Mouse (Mus musculus): ENCODE measurements around the gene Dhdh. TPM values are rescaled to one million over a fixed set of nuclear protein-coding genes. Genes with fewer than 3 reads are reported as not detected.
A peak's percentile ranks its signal among the peaks of the same experiment; 100 is the strongest.
"Not testable (repeated sequence)": the region's sequence is repeated elsewhere in the genome, so short reads cannot be mapped to it uniquely, and the experiment has no call there.

Gene Dhdh
- polyA plus RNA-seq, 1 experiment = 0.41 TPM

- peaks cover 27% of the 10 kb centered on the region for H3K36me3 ChIP-seq (ENCODE audit: control insufficient read depth, insufficient read depth, low read length)
- no peak overlapping the region for H3K27ac ChIP-seq (ENCODE audit: insufficient read depth, low read depth, low read length)
- H3K4me1 ChIP-seq (ENCODE audit: control insufficient read depth, insufficient read depth, insufficient read length, low read length) = peaks cover 18% of the 10 kb centered on the region
- H3K4me3 ChIP-seq (ENCODE audit: low read depth, low read length) = no peak overlapping the region
- WGBS = 85% methylated on average over 4 of the region's 4 CpGs
- no peaks in the 10 kb centered on the region for H3K27me3 ChIP-seq (ENCODE audit: control insufficient read depth, insufficient read depth, low read length)
- TF ChIP-seq CTCF (IDR thresholded peaks at IDR 0.05; ENCODE audit: extremely low read depth, insufficient read length, insufficient replicate concordance, low read depth, low read length) = no peak
- TF ChIP-seq POLR2A (IDR thresholded peaks at IDR 0.05; ENCODE audit: low read depth, low read length) = no peak
These were observed 26.3 kb downstream of the Dhdh start for GRCm38 (mm10) chr7:45462325-45462724.

DNA sequence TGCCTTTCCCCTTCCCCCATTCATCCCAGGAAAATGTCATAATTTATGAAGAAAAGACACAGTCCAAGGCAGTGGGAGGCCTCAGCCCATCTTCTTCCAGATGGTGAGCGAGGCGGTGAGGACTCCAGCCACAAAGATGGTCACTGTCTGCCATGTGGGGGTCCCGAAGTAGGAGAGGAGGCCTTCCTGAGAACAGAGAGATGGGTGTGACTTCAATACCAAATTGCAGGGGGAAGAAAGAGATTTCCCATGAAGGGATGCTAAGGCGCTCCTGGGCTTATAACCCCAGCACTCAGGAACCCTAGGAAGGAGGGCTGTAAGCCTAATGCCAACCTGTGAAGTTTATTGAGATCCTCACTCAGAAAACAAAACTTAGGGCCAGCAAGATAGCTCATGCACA, 26.8 kb downstream of the Dhdh start:
- H3K27ac ChIP-seq (ENCODE audit: insufficient read depth, low read depth, low read length) = peak overlapping the region; percentile 54; the same call in 1 of the 2 replicates
- H3K27me3 ChIP-seq (ENCODE audit: control insufficient read depth, insufficient read depth, low read length) = no peaks in the 10 kb centered on the region
- 91% methylated on average over 4 of the region's 4 CpGs for WGBS
- H3K4me1 ChIP-seq (ENCODE audit: control insufficient read depth, insufficient read depth, insufficient read length, low read length) = peaks cover 22% of the 10 kb centered on the region
- peaks cover 32% of the 10 kb centered on the region for H3K36me3 ChIP-seq (ENCODE audit: control insufficient read depth, insufficient read depth, low read length)
- no peak for TF ChIP-seq CTCF (IDR thresholded peaks at IDR 0.05; ENCODE audit: extremely low read depth, insufficient read length, insufficient replicate concordance, low read depth, low read length)
- TF ChIP-seq POLR2A (IDR thresholded peaks at IDR 0.05; ENCODE audit: low read depth, low read length) = no peak
- H3K4me3 ChIP-seq (ENCODE audit: low read depth, low read length) = no peak overlapping the region

GRCm38 (mm10) chr7:45461326-45461725, 27.3 kb downstream of the Dhdh start:
- H3K4me1 ChIP-seq (ENCODE audit: control insufficient read depth, insufficient read depth, insufficient read length, low read length) = peaks cover 22% of the 10 kb centered on the region
- no peak for TF ChIP-seq CTCF (IDR thresholded peaks at IDR 0.05; ENCODE audit: extremely low read depth, insufficient read length, insufficient replicate concordance, low read depth, low read length)
- no peak for TF ChIP-seq POLR2A (IDR thresholded peaks at IDR 0.05; ENCODE audit: low read depth, low read length)
- peak overlapping the region; percentile 98 for H3K27ac ChIP-seq (ENCODE audit: insufficient read depth, low read depth, low read length)
- no peaks in the 10 kb centered on the region for H3K27me3 ChIP-seq (ENCODE audit: control insufficient read depth, insufficient read depth, low read length)
- H3K36me3 ChIP-seq (ENCODE audit: control insufficient read depth, insufficient read depth, low read length) = peaks cover 33% of the 10 kb centered on the region
- H3K4me3 ChIP-seq (ENCODE audit: low read depth, low read length) = peak overlapping the region; percentile 42
- WGBS = 56% methylated on average over 5 of the region's 5 CpGs

GRCm38 (mm10) chr7:45460860-45461314, 27.7 kb downstream of the Dhdh start:
- peaks cover 22% of the 10 kb centered on the region for H3K4me1 ChIP-seq (ENCODE audit: control insufficient read depth, insufficient read depth, insufficient read length, low read length)
- TF ChIP-seq POLR2A (IDR thresholded peaks at IDR 0.05; ENCODE audit: low read depth, low read length) = no peak
- TF ChIP-seq CTCF (IDR thresholded peaks at IDR 0.05; ENCODE audit: extremely low read depth, insufficient read length, insufficient replicate concordance, low read depth, low read length) = no peak
- H3K27me3 ChIP-seq (ENCODE audit: control insufficient read depth, insufficient read depth, low read length) = no peaks in the 10 kb centered on the region
- H3K27ac ChIP-seq (ENCODE audit: insufficient read depth, low read depth, low read length) = peak overlapping the region; percentile 98
- 5% methylated on average over 13 of the region's 13 CpGs for WGBS
- peaks cover 33% of the 10 kb centered on the region for H3K36me3 ChIP-seq (ENCODE audit: control insufficient read depth, insufficient read depth, low read length)
- H3K4me3 ChIP-seq (ENCODE audit: low read depth, low read length) = peak overlapping the region; percentile 42

DNA sequence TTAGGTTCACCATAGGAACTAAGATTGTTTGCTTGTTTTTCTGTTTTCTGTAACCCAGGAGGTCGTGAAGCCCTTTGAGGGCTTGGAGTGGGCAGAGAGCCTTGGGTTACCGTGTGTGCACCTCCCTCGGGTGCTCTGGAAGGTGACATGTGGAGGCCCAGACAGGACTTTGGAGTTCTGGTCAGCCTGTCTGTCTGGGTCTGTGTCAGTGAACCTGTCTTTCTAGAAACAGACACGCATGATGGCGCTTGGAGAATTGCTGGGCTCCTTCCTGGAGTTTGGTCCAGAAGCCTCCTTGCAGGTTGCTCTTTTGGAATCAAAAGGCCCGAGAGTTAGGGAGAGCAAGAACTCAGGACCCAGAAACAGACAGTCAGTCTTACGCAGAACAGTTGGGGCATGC, 28.2 kb downstream of the Dhdh start:
- Histone ChIP-seq H3K4me1 (ENCODE audit: control insufficient read depth, insufficient read depth, insufficient read length, low read length) (peaks cover 22% of the 10 kb centered on the region), H3K27ac (ENCODE audit: insufficient read depth, low read depth, low read length) (peak overlapping the region; percentile 98), H3K27me3 (ENCODE audit: control insufficient read depth, insufficient read depth, low read length) (no peaks in the 10 kb centered on the region), H3K36me3 (ENCODE audit: control insufficient read depth, insufficient read depth, low read length) (peaks cover 33% of the 10 kb centered on the region), H3K4me3 (ENCODE audit: low read depth, low read length) (peak overlapping the region; percentile 42)
- TF ChIP-seq POLR2A (IDR thresholded peaks at IDR 0.05; ENCODE audit: low read depth, low read length) = no peak
- TF ChIP-seq CTCF (IDR thresholded peaks at IDR 0.05; ENCODE audit: extremely low read depth, insufficient read length, insufficient replicate concordance, low read depth, low read length) = no peak
- 32% methylated on average over 7 of the region's 7 CpGs for WGBS

DNA sequence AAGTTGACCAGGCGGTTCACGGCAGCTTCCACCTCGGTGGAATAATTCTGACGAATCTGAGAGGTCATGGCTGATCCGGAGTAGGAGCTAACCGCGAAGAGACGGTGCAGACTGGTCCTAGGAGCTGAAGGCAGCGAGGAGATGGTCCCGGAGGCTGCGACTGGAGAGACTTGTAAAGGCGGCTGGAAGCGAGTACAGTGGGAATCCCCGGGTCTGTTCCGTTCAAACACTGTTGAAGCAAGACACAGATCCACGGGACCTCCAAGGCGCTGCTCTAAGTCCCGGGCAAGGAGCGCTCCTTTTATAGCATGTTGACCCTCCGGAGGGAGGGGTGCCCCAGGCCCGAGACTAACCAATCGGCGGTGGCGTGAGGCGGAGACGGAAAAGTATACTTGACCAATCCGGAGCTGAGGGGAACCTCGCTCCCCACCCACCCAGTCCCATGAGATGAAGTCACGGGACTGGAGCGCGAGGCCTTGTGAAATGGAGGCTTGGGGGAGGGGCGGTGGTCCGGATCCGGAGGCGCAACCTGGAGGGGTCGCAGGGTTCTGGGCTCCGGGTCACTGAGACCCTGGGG, 29.0 kb downstream of the Dhdh start, which contains the start of gene Ftl1:
Gene Ftl1 (minus strand): TSS at position 321 of the 577 bp plus-strand sequence.
- under 1% methylated on average over 31 of the region's 37 CpGs for WGBS
- TF ChIP-seq POLR2A (IDR thresholded peaks at IDR 0.05; ENCODE audit: low read depth, low read length) = peak; percentile 93
- H3K4me3 ChIP-seq (ENCODE audit: low read depth, low read length) = peak within 1 kb of the TSS; percentile 75
- H3K27ac ChIP-seq (ENCODE audit: insufficient read depth, low read depth, low read length) = peak within 1 kb of the TSS; percentile 98
- not testable (repeated sequence) for H3K27me3 ChIP-seq (ENCODE audit: control insufficient read depth, insufficient read depth, low read length)
- peaks cover 27% of the 10 kb centered on the region for H3K36me3 ChIP-seq (ENCODE audit: control insufficient read depth, insufficient read depth, low read length)
- H3K4me1 ChIP-seq (ENCODE audit: control insufficient read depth, insufficient read depth, insufficient read length, low read length) = peaks cover 22% of the 10 kb centered on the region

DNA sequence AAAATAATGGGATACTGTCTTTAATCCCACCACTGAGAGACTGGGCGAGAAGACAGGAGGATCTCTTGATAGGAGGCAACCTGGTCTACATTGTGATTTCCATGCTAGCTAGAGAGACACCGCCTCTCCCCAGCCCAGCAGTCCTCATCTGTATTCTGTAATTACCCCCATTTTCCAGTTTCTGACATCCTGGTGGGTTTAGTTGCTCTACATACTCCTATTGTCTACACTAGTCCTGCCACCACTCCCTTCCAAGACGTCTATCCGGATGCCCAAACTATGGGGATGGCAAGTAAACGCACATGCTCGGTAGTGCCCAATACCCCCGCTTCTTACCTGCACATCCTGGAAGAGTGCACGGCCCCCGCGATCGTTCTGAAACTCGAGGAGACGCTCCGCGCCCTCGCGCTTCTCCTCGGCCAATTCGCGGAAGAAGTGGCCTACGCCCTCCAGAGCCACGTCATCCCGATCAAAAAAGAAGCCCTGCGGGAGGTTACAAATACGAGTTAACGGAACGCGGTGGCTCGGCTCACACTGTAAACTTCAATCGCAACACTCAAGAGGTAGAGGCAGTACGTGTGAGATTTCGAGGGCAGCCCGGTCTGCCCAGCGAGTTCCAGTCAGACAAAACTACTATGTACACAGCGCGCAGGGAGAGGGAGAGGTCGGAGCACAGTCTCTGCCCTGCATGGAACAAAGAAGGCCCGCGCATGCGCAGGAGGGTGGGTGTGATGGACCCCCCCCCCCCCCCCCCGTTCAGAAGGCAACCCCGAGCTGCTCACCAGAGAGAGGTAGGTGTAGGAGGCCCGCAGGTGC, 29.6 kb downstream of the Dhdh start:
- TF ChIP-seq CTCF (IDR thresholded peaks at IDR 0.05; ENCODE audit: extremely low read depth, insufficient read length, insufficient replicate concordance, low read depth, low read length) (no peak), POLR2A (IDR thresholded peaks at IDR 0.05; ENCODE audit: low read depth, low read length) (no peak)
- Histone ChIP-seq H3K4me1 (ENCODE audit: control insufficient read depth, insufficient read depth, insufficient read length, low read length) (peaks cover 22% of the 10 kb centered on the region), H3K36me3 (ENCODE audit: control insufficient read depth, insufficient read depth, low read length) (peaks cover 25% of the 10 kb centered on the region), H3K27ac (ENCODE audit: insufficient read depth, low read depth, low read length) (peak overlapping the region; percentile 57), H3K27me3 (ENCODE audit: control insufficient read depth, insufficient read depth, low read length) (no peaks in the 10 kb centered on the region), H3K4me3 (ENCODE audit: low read depth, low read length) (peak overlapping the region; percentile 75)
- 1% methylated on average over 43 of the region's 43 CpGs for WGBS
